Mouse (Mus musculus) forebrain, embryonic 16.5 days (tissue): Measurements from ENCODE around the gene Gm13277. TPM values are rescaled to one million over a fixed set of nuclear protein-coding genes. Genes with fewer than 3 reads are reported as not detected.

Source experiments
- polyA plus RNA-seq: library from polyadenylated mRNA; unstranded; fragments of >200 nt; fragmentation: Nextera tagmentation; extraction: Ambion mirVana; gene quantifications from 2 replicates; pipeline ENCODE4 v1.2.1, GENCODE M21; 2015

Gm13277 gene
- polyA plus RNA-seq, 1 experiment from 2014 or later, result not detected

Other genes starting within 250 kb of the Gm13277 start
- gene Ifna15, start 230.4 kb upstream of the Gm13277 start, polyA plus RNA-seq, result not detected in 2 replicates
- gene Ifna14, start 216.8 kb upstream of the Gm13277 start, polyA plus RNA-seq, result not detected in 2 replicates
- not detected in 2 replicates for gene Ifna9, start 196.2 kb upstream of the Gm13277 start, polyA plus RNA-seq
- gene Ifna12, start 185.3 kb upstream of the Gm13277 start, polyA plus RNA-seq, result not detected in 2 replicates
- not detected in 2 replicates for gene C87499, start 154.2 kb upstream of the Gm13277 start, polyA plus RNA-seq
- gene Ifna13, start 144.2 kb upstream of the Gm13277 start, polyA plus RNA-seq, result not detected in 2 replicates
- gene Ifna16, start 111.7 kb upstream of the Gm13277 start, polyA plus RNA-seq, result not detected in 2 replicates
- gene Ifna2, start 104.7 kb upstream of the Gm13277 start, polyA plus RNA-seq, result not detected in 2 replicates
- gene Ifnab, start 97.3 kb upstream of the Gm13277 start, polyA plus RNA-seq, result not detected in 2 replicates
- 1.2 and 1.4 TPM in 2 replicates for gene Gm26566, start 66.8 kb upstream of the Gm13277 start, polyA plus RNA-seq
- gene Klhl9, start 66.2 kb upstream of the Gm13277 start, polyA plus RNA-seq, result 122 and 135 TPM in 2 replicates
- gene Gm13271, start 33.8 kb upstream of the Gm13277 start, polyA plus RNA-seq, result not detected in 2 replicates
- gene Gm13283, start 28.5 kb upstream of the Gm13277 start, polyA plus RNA-seq, result 0.16 TPM in 1 of 2 replicates, not detected in the other
- gene Gm13290, start 14.8 kb upstream of the Gm13277 start, polyA plus RNA-seq, result 0.46 TPM in 1 of 2 replicates, not detected in the other
- gene Gm13289, start 11.7 kb upstream of the Gm13277 start, polyA plus RNA-seq, result not detected in 2 replicates
- gene Gm13272, start 8.8 kb upstream of the Gm13277 start, polyA plus RNA-seq, result not detected in 2 replicates
- not detected in 2 replicates for gene Ifnz, start 6.5 kb upstream of the Gm13277 start, polyA plus RNA-seq
- gene Gm13276, start 2.9 kb upstream of the Gm13277 start, polyA plus RNA-seq, result not detected in 2 replicates
- not detected in 2 replicates for gene Gm13278, start 2.9 kb downstream of the Gm13277 start, polyA plus RNA-seq
- gene Gm13275, start 5.9 kb downstream of the Gm13277 start, polyA plus RNA-seq, result not detected in 2 replicates
- not detected in 2 replicates for gene Gm13279, start 8.8 kb downstream of the Gm13277 start, polyA plus RNA-seq
- not detected in 2 replicates for gene Gm13285, start 11.0 kb downstream of the Gm13277 start, polyA plus RNA-seq
- not detected in 2 replicates for gene Gm13287, start 14.6 kb downstream of the Gm13277 start, polyA plus RNA-seq
- not detected in 2 replicates for gene Gm13288, start 16.9 kb downstream of the Gm13277 start, polyA plus RNA-seq
- gene Ifna7, start 27.6 kb downstream of the Gm13277 start, polyA plus RNA-seq, result not detected in 2 replicates
- not detected in 2 replicates for gene Ifna11, start 31.3 kb downstream of the Gm13277 start, polyA plus RNA-seq
- not detected in 2 replicates for gene Ifna6, start 38.8 kb downstream of the Gm13277 start, polyA plus RNA-seq
- not detected in 2 replicates for gene Ifna5, start 46.9 kb downstream of the Gm13277 start, polyA plus RNA-seq
- gene Ifna4, start 53.2 kb downstream of the Gm13277 start, polyA plus RNA-seq, result not detected in 2 replicates
- not detected in 2 replicates for gene Ifna1, start 61.5 kb downstream of the Gm13277 start, polyA plus RNA-seq
- gene Ifne, start 91.6 kb downstream of the Gm13277 start, polyA plus RNA-seq, result not detected in 2 replicates